Mouse (Mus musculus) spleen, adult 2 months (tissue): Measurements from ENCODE around the gene BC028528. TPM values are rescaled to one million over a fixed set of nuclear protein-coding genes. Genes with fewer than 3 reads are reported as not detected.
A peak's percentile ranks its signal among the peaks of the same experiment; 100 is the strongest.

Experiments used
- DNase-seq, 2 experiments: peaks; one replicate each; pipeline versions ENCODE4 v3.0.0 to v3.0.0-alpha.2; 2012 to 2021; ENCODE audit warnings: low spot score in 2 of 2, low read depth in 1 of 2
- H3K27ac ChIP-seq: fragments of 200-500 bp; 2 replicates; pipeline ENCODE4 v1.5.1; 2012; ENCODE audit warnings: low read length, inconsistent platforms; ENCODE audit not compliant: insufficient read depth
- H3K27me3 ChIP-seq: fragments of 200-500 bp; 2 replicates; pipeline ENCODE4 v1.6.1; 2012; ENCODE audit warnings: mild to moderate bottlenecking, moderate library complexity, low read length, inconsistent platforms; ENCODE audit not compliant: control insufficient read depth, insufficient read depth
- H3K36me3 ChIP-seq: fragments of 200-500 bp; 2 replicates; pipeline ENCODE4 v1.6.1; 2012; ENCODE audit warnings: mild to moderate bottlenecking, low read length, inconsistent platforms; ENCODE audit not compliant: control insufficient read depth, insufficient read depth
- H3K4me1 ChIP-seq: fragments of 200-500 bp; 2 replicates; pipeline ENCODE4 v1.6.1; 2011; ENCODE audit warnings: inconsistent platforms; ENCODE audit not compliant: control insufficient read depth, insufficient read depth, insufficient read length
- H3K4me3 ChIP-seq: fragments of 200-500 bp; 2 replicates; pipeline ENCODE4 v1.5.1; 2011; ENCODE audit warnings: mild to moderate bottlenecking, inconsistent platforms; ENCODE audit not compliant: insufficient read depth, insufficient read length; ENCODE audit errors: extremely low read depth
- CTCF ChIP-seq: fragments of 200-500 bp; IDR thresholded peaks from 2 replicates; pipeline ENCODE4 v1.5.1; 2011; ENCODE audit warnings: mild to moderate bottlenecking, inconsistent platforms; ENCODE audit not compliant: insufficient read depth, insufficient read length, insufficient replicate concordance; ENCODE audit errors: extremely low read depth
- POLR2A ChIP-seq: fragments of 200-500 bp; IDR thresholded peaks from 2 replicates; pipeline ENCODE4 v1.6.1; 2011; ENCODE audit warnings: low read depth, low read length, inconsistent platforms
- WGBS: fragments of 180-500 bp; shearing (Covaris S2); methylation state at CpG from one replicate; pipeline ENCODE4 v1.1.7; 2018; 5-methylcytosine and 5-hydroxymethylcytosine counted together
- polyA plus RNA-seq: library from polyadenylated mRNA; depleted of rRNA; stranded (reverse); fragments of >200 nt; gene quantifications from 2 replicates; pipeline ENCODE4 v1.2.3, GENCODE M21; 2012

Gene BC028528
- polyA plus RNA-seq, 1 experiment, result 12.7 TPM

- WGBS, result 72% methylated on average over 3 of the region's 3 CpGs
Measured at GRCm38 (mm10) chr3:95889664-95890063, 2.1 kb downstream of the BC028528 start.

GRCm38 (mm10) chr3:95887596-95887995, 4.2 kb downstream of the BC028528 start:
- Histone ChIP-seq H3K36me3 (peaks cover 7% of the 10 kb centered on the region), H3K27ac (no peak overlapping the region), H3K4me1 (peaks cover 18% of the 10 kb centered on the region), H3K27me3 (no peaks in the 10 kb centered on the region), H3K4me3 (no peak overlapping the region)
- no peak for DNase-seq
- WGBS, result 89% methylated on average over 4 of the region's 4 CpGs
- no peak for TF ChIP-seq POLR2A
- no peak for TF ChIP-seq CTCF

More at GRCm38 (mm10) chr3:95889664-95890063, 2.1 kb downstream of the BC028528 start:
- Histone ChIP-seq H3K4me1 (peaks cover 14% of the 10 kb centered on the region; the same call in 1 of the 2 replicates), H3K27ac (no peak overlapping the region), H3K4me3 (no peak overlapping the region), H3K36me3 (peaks cover 7% of the 10 kb centered on the region), H3K27me3 (no peaks in the 10 kb centered on the region)
- TF ChIP-seq POLR2A (no peak), CTCF (no peak)
- DNase-seq, result no peak

- 90% methylated on average over 5 of the region's 5 CpGs for WGBS
- DNase-seq, result no peak
- peaks cover 7% of the 10 kb centered on the region for H3K36me3 ChIP-seq
- no peaks in the 10 kb centered on the region for H3K27me3 ChIP-seq
- H3K4me3 ChIP-seq, result no peak overlapping the region
- no peak overlapping the region for H3K27ac ChIP-seq
- H3K4me1 ChIP-seq, result peaks cover 8% of the 10 kb centered on the region
- no peak for TF ChIP-seq POLR2A
- no peak for TF ChIP-seq CTCF
Measured at GRCm38 (mm10) chr3:95884400-95884799, 7.4 kb downstream of the BC028528 start.

GRCm38 (mm10) chr3:95882816-95883425, 8.9 kb downstream of the BC028528 start:
- Histone ChIP-seq H3K4me1 (peaks cover 8% of the 10 kb centered on the region), H3K36me3 (peaks cover 3% of the 10 kb centered on the region), H3K27ac (peak overlapping the region; percentile 44), H3K4me3 (peak overlapping the region; percentile 58), H3K27me3 (no peaks in the 10 kb centered on the region)
- DNase-seq, result peak; percentile 57 to 71
- 1% methylated on average over 24 of the region's 24 CpGs for WGBS
- TF ChIP-seq CTCF (peak; percentile 50; the same call in 1 of the 2 replicates), POLR2A (no peak)

GRCm38 (mm10) chr3:95881979-95882815, 9.6 kb downstream of the BC028528 start, which contains the start of gene Ciart:
Gene Ciart, minus strand, starts transcription at chr3:95882251.
- Histone ChIP-seq H3K4me1 (peaks cover 8% of the 10 kb centered on the region), H3K36me3 (peaks cover 2% of the 10 kb centered on the region; the same call in 1 of the 2 replicates), H3K27me3 (no peaks in the 10 kb centered on the region), H3K4me3 (peak within 1 kb of the TSS; percentile 58), H3K27ac (peak within 1 kb of the TSS; percentile 44)
- no peak for TF ChIP-seq POLR2A
- no peak for TF ChIP-seq CTCF
- DNase-seq, result peak; percentile 87 to 94
- WGBS, result under 1% methylated on average over 66 of the region's 66 CpGs

GRCm38 (mm10) chr3:95879063-95879462, 12.7 kb downstream of the BC028528 start:
- TF ChIP-seq POLR2A, result no peak
- TF ChIP-seq CTCF, result no peak
- H3K4me1 ChIP-seq, result peaks cover 8% of the 10 kb centered on the region
- no peak overlapping the region for H3K27ac ChIP-seq
- H3K36me3 ChIP-seq, result no peaks in the 10 kb centered on the region; the same call in 1 of the 2 replicates
- no peaks in the 10 kb centered on the region for H3K27me3 ChIP-seq
- 91% methylated on average over 4 of the region's 4 CpGs for WGBS
- DNase-seq, result no peak
- no peak overlapping the region for H3K4me3 ChIP-seq
